8 mouse cellular contexts compared by ENCODE assay signal in the genomic region with DNA sequence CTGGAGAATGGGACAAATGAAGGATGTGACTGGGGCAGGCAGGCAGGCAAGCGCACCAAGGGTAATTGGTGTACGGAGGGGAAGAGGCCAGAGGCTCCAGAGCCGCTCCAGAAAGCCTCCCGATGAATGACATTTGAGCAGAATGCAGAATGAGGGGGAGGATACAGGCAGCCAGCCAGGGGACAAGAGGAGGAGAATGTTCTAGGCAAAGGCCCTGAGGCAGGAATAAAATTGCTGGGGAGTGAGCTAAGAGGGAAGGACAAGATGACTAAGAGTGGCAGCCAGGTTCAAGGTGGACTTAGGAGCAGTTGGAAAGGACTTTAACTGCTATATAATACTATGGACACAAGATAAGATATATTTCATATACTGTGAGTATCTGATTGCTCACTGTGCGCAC. TPM values are rescaled to one million over a fixed set of nuclear protein-coding genes. Genes with fewer than 3 reads are reported as not detected.
DNase-seq lines count a peak whose midpoint lies in the region; ATAC-seq lines count a peak whose summit lies in the region.

No protein-coding gene starts in this region.

- no peak overlapping the region for H3K9ac ChIP-seq in neural tube, embryonic 15.5 days (replicated peaks)

- no peak for ATAC-seq in neural tube, embryonic 15.5 days (ENCODE audit: low FRiP score)

- no peak overlapping the region for H3K4me3 ChIP-seq in brown adipose tissue, adult 24 weeks (ENCODE audit: insufficient read depth, low read depth, low read length)
- H3K4me3 ChIP-seq in neural tube, embryonic 15.5 days (replicated peaks), result no peak overlapping the region

- H3K27me3 ChIP-seq in neural tube, embryonic 15.5 days (replicated peaks), result no peaks in the 10 kb centered on the region

- H3K4me1 ChIP-seq in brown adipose tissue, adult 24 weeks (ENCODE audit: control insufficient read depth, insufficient read depth, insufficient read length, low read length), result peaks cover 13% of the 10 kb centered on the region
- peaks cover 8% of the 10 kb centered on the region; the same call in 1 of the 2 replicates for H3K4me1 ChIP-seq in neural tube, embryonic 15.5 days

- WGBS in neural tube, embryonic 15.5 days, result 52% methylated on average over 5 of the region's 5 CpGs

- no peaks in the 10 kb centered on the region for H3K9me3 ChIP-seq in neural tube, embryonic 15.5 days (replicated peaks)

- H3K36me3 ChIP-seq in neural tube, embryonic 15.5 days, result no peaks in the 10 kb centered on the region

- H3K27ac ChIP-seq in brown adipose tissue, adult 24 weeks (replicated peaks; ENCODE audit: low read depth, low read length), result peak overlapping the region; percentile 72
- no peak overlapping the region for H3K27ac ChIP-seq in neural tube, embryonic 15.5 days (replicated peaks)

- no peak overlapping the region for H3K4me2 ChIP-seq in neural tube, embryonic 15.5 days

- DNase-seq in ovary, postnatal 36 days (ENCODE audit: low spot score), result peak; percentile 36
- DNase-seq in ovary, postnatal 10 days (ENCODE audit: low spot score), result no peak
- DNase-seq in kidney, adult 8-10 months, result peak; percentile 75 to 81
- DNase-seq in lung, postnatal 25 days (ENCODE audit: low spot score), result peak; percentile 79
- no peak for DNase-seq in embryo, embryonic 10.5 days (ENCODE audit: low spot score)
- no peak for DNase-seq in spleen, postnatal 10 days (ENCODE audit: low spot score in 2 of 2)

RNA-seq across cellular contexts. Expression of a gene that starts 9.3 kb away (rescaled TPM):
- 9.0 and 18.3 TPM in 2 replicates for polyA plus RNA-seq in brown adipose tissue, adult 24 weeks (2012; ENCODE audit: insufficient read depth, insufficient read length, missing spikeins)
- polyA plus RNA-seq in neural tube, embryonic 15.5 days (2015; fragmentation: Nextera tagmentation; extraction: Ambion mirVana), result 15.6 and 26.5 TPM in 2 replicates

Comparison
In these comparisons a context has a peak if more than half of its experiments do, and no peak if none do; other contexts are left out.
1. DNase-seq: peak in ovary, postnatal 36 days (single experiment), kidney, adult 8-10 months (2 of 2) and lung, postnatal 25 days (single experiment); none in ovary, postnatal 10 days (single experiment), embryo, embryonic 10.5 days (single experiment) and spleen, postnatal 10 days (0 of 2).